Mouse (Mus musculus) olfactory bulb, adult 2 months (tissue): ENCODE results near the gene Lgi2. TPM values are rescaled to one million over a fixed set of nuclear protein-coding genes. Genes with fewer than 3 reads are reported as not detected.
A peak's percentile ranks its signal among the peaks of the same experiment; 100 is the strongest.

Experiments used
- H3K27ac ChIP-seq: fragments of 200-500 bp; 2 replicates; pipeline ENCODE4 v1.5.1; 2012; ENCODE audit warnings: low read depth, low read length; ENCODE audit not compliant: insufficient read depth
- H3K4me1 ChIP-seq: fragments of 200-500 bp; 2 replicates; pipeline ENCODE4 v1.6.1; 2012; ENCODE audit warnings: low read length; ENCODE audit not compliant: control insufficient read depth, insufficient read depth
- H3K4me3 ChIP-seq: fragments of 200-500 bp; 2 replicates; pipeline ENCODE4 v1.5.1; 2012; ENCODE audit warnings: mild to moderate bottlenecking, low read depth, low read length, moderate library complexity; ENCODE audit not compliant: insufficient read depth
- CTCF ChIP-seq: fragments of 200-500 bp; IDR thresholded peaks from 2 replicates; pipeline ENCODE4 v1.5.1; 2012; ENCODE audit warnings: low read depth, mild to moderate bottlenecking, low read length, moderate library complexity; ENCODE audit not compliant: insufficient read depth
- POLR2A ChIP-seq: fragments of 200-500 bp; IDR thresholded peaks from 2 replicates; pipeline ENCODE4 v1.6.1; 2012; ENCODE audit warnings: mild to moderate bottlenecking, low read depth, low read length, moderate library complexity; ENCODE audit not compliant: insufficient read depth
- WGBS: fragments of 180-500 bp; shearing (Covaris S2); methylation state at CpG from one replicate; pipeline ENCODE4 v1.1.7; 2018; 5-methylcytosine and 5-hydroxymethylcytosine counted together
- polyA plus RNA-seq: library from polyadenylated mRNA; stranded (reverse); fragments of >200 nt; gene quantifications from 2 replicates; pipeline ENCODE4 v1.2.4, GENCODE M21; 2012; ENCODE audit warnings: low replicate concordance; ENCODE audit not compliant: missing spikeins, insufficient read depth, insufficient read length

Gene Lgi2
- polyA plus RNA-seq = not detected in 2 replicates

DNA sequence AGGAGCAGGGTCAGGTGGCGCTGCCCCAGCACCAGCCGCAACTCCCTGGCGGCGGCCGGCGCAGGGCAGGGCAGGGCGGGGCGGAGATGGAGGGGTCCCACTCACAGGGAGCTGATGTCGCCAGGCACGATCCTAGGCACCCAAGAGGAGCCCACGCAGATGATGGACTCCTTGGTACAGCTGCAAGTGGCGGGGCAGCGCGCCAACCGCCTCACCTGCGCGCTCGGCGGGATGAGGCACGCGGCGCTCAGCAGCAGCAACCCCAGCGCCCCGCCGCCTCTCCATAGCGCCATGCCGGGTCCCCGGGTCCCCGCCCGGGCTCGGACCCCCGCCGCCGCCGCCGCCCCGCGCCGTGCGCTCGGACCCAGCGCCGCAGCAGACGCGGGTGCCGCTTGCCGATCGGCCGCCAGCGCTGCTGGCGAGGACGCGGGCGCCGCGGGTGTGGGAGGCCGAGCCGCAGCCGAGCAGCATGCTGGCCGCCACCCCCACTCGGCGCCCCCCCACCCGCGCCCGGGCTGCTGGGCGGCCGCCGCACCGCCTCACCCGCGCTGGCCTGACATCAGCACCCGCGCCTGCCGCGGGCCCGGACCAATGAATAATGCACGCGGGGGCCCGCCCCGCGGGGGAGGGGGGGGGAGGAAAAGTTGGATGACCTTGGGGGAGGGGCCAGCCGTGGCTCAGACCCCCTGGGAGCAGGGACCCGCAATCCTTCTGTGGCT, at the start of gene Lgi2:
TSS of gene Lgi2 (minus strand) at position 650 of the 719 bp plus-strand sequence.
- 5% methylated on average over 81 of the region's 83 CpGs for WGBS
- no peak within 1 kb of the TSS for H3K27ac ChIP-seq
- peak within 1 kb of the TSS; percentile 67 for H3K4me3 ChIP-seq
- peaks cover 14% of the 10 kb centered on the region for H3K4me1 ChIP-seq
- no peak for TF ChIP-seq POLR2A
- no peak for TF ChIP-seq CTCF

DNA sequence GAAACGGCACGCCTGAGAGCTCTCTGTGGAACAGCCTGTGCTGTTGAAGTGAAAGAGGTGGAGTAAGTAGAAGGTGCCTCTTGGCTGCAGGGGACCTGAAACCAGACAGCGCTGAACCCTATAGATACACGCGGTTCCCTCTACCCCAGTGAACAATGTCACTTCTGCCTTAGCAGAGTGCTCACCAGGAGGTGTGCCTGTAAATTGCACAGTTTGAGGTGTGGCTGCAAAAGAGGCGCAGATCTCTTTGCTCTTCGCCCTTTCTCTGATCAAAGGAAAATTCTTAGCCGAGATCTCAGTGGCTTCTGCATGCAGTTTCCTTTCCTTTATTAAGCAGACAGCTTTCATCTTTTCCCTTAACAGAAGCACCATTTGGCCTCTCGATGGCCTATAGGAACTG, 49.2 kb upstream of the Lgi2 start:
- 0 out of 2 replicates have a peak overlapping the region, but pooled peaks have one; percentile 2 for H3K27ac ChIP-seq
- no peak overlapping the region for H3K4me3 ChIP-seq
- WGBS = 56% methylated on average over 9 of the region's 9 CpGs
- TF ChIP-seq POLR2A (no peak), CTCF (0 out of 2 replicates have a peak, but pooled peaks have one; percentile 1)
- H3K4me1 ChIP-seq = peaks cover 40% of the 10 kb centered on the region

DNA sequence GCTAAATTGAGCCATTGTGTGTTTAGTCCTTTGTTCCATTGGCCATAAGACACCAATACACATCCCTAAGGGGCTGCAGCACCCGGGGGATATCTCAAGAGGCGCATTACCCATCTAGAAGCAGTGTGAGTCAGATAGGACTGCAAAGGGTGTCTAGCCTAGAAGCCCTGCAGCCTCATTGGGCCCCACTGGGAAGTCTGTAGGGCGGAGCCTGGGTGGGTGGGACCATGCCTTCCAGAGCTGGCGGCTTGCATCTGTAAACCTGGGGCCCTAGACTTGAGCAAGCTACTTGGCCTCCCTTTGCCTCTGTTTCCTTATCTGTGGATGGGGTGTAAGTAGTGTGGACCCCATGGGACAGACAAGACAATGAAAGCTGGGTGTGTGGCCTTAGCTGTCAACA, 48.4 kb upstream of the Lgi2 start:
- H3K4me3 ChIP-seq = no peak overlapping the region
- peaks cover 40% of the 10 kb centered on the region for H3K4me1 ChIP-seq
- 94% methylated on average over 4 of the region's 4 CpGs for whole genome bisulfite sequencing
- no peak overlapping the region for H3K27ac ChIP-seq
- TF ChIP-seq CTCF (no peak), POLR2A (no peak)

DNA sequence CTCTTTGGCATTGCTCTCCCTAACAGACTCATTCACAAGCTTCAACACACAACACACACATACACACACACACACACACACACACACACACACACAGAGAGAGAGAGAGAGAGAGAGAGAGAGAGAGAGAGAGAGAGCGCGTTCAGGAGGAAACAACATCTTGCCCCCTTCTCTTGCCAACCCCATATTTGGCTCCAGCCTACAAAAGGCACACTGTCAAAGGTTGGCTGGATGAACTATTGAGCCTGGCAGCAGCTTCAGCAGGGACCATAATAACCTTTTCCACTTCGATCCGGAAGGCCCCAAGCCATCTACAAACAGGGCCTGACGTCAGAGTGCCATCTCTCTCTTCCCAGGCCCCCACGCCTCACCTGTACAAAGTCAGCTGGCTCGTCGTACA, 46.5 kb upstream of the Lgi2 start:
- WGBS = 72% methylated on average over 7 of the region's 8 CpGs
- Histone ChIP-seq H3K4me3 (no peak overlapping the region), H3K27ac (no peak overlapping the region), H3K4me1 (peaks cover 29% of the 10 kb centered on the region)
- TF ChIP-seq POLR2A = no peak
- TF ChIP-seq CTCF = no peak

DNA sequence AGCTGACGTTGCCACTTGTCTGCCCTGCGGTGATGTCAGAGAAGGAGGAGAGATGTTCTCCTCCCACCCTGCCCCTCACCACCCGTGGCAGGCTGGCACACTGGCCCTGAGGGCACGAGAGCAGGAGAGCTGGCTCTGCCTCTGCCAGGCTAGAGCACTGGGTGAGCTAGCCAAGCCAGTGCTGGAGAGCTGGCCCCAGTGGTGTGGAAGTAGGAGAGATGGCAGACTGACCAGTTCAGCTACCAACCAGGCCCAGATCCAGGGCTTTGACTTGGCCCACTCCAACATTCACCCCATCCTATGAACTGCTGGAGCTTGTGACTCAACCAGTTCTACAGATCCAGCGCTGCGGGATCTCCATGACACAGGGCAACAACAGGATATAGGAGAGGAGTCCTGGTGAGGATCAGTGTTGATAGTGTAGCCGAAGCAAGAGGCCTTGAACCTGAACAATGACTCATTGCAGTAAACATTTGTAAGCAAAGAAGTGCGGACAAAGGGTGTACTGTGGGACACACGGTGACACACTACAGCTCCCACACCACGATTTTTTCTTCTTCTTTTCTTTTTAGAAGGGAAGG, 45.1 kb upstream of the Lgi2 start:
- 58% methylated on average over 10 of the region's 10 CpGs for WGBS
- H3K4me3 ChIP-seq = no peak overlapping the region
- TF ChIP-seq CTCF (no peak), POLR2A (no peak)
- H3K4me1 ChIP-seq = peaks cover 19% of the 10 kb centered on the region
- H3K27ac ChIP-seq = no peak overlapping the region

DNA sequence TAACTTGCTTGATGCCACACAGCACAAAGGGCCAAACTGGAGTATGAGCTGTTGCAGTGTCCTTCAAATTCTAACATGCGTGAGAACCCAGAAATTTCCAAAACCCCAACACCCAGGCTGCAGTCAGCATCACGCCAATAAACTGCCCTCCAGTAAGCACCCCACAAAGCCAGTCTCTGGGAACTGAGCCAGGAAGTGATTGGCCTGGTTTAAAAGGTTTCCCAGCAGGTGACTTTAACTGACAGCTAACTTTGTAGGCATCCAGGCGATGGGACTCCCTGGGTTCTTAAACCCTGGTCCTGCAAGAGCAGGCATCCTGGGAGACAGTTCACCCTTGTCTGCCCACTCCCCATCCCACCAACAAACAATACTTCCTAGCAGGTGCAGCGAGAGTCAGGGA, 44.0 kb upstream of the Lgi2 start:
- TF ChIP-seq POLR2A (no peak), CTCF (no peak)
- Histone ChIP-seq H3K4me3 (no peak overlapping the region), H3K27ac (no peak overlapping the region), H3K4me1 (peaks cover 10% of the 10 kb centered on the region)
- WGBS = 69% methylated on average over 4 of the region's 4 CpGs

DNA sequence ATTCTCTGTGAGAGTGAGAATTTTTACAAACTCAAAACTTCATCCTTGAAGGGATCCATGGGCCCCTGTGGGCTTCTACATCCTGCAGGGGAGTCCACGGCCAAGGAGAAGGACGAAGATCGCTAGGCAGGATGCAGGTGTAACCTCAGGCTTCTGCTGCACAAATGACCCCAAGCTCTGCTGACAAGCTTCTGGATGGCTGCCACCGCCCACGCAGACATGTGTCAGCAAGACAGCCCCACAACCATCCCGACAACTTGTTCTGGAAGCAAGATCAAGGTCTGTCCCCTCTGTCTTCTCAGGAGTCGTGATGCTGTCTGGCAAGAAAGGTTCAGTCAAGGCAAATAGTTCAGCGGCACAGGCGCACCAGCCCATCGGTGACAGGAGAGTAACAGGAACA, 43.4 kb upstream of the Lgi2 start:
- no peak for TF ChIP-seq CTCF
- TF ChIP-seq POLR2A = no peak
- no peak overlapping the region for H3K27ac ChIP-seq
- no peak overlapping the region for H3K4me3 ChIP-seq
- H3K4me1 ChIP-seq = peaks cover 7% of the 10 kb centered on the region
- WGBS = 75% methylated on average over 10 of the region's 10 CpGs

DNA sequence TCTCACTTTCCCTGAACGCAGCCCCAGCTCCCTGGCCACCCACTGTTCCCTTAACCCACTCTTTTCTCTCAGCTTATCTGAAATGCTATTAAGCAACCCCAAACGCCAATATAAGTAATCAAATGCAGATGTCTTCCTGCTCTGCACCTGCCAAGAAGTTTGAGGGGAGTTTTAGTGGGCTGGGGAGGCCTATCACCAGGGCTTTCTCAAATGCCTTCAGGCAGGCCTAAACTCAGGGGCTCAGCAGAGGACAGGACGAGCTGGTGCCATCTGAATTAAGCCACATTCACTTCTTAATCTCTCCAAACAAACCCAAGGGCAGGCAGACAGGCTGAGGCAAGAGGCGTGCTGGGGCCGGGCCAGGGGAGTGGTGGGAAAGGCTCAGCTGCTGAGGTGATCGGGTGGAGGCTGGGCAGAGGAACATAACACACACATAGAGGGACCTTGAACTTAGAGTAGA, 38.4 kb upstream of the Lgi2 start:
- Histone ChIP-seq H3K4me3 (no peak overlapping the region), H3K27ac (no peak overlapping the region), H3K4me1 (no peaks in the 10 kb centered on the region)
- TF ChIP-seq CTCF (no peak), POLR2A (no peak)
- 80% methylated on average over 6 of the region's 6 CpGs for WGBS

DNA sequence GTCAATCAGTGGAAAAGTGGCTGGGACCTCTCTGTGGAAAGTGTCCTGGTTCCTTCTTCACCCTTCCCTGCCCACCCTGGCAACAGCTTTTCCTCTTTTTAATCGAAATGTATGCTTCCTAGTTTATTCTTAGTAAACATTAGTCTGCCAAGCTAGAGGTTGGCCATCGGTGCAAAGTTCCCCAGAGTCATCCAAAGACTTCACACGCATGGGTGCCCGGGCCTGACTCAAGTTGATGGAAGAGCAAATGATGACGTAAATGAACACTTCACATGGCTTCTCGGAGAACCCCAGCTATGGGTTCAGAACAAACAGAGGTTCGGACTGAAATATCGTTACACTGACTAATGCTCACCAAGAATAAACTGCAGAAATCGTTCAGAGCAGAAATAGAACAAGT, 24.4 kb upstream of the Lgi2 start:
- no peaks in the 10 kb centered on the region for H3K4me1 ChIP-seq
- no peak overlapping the region for H3K4me3 ChIP-seq
- H3K27ac ChIP-seq = no peak overlapping the region
- WGBS = 55% methylated on average over 9 of the region's 9 CpGs
- TF ChIP-seq POLR2A = no peak
- no peak for TF ChIP-seq CTCF

DNA sequence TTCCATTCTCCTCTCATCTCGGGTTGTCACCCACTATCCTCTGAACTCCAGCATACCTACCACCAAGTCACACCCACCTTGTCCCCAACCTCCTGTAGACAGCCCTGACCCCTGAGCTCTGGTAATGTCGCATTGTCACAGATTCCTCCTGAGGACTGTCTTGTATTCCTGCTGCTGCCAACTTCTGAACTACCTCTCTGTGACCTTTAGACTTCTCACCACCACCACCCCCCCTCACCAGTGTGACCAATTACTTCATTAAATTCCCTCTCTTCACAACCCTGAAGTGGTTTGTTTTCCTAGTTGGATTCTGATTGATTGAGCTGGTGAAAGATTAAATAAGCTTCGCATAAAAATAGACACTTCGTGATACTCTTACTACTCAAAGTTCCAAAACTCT, 22.4 kb upstream of the Lgi2 start:
- TF ChIP-seq CTCF (no peak), POLR2A (no peak)
- Histone ChIP-seq H3K4me3 (no peak overlapping the region), H3K4me1 (no peaks in the 10 kb centered on the region), H3K27ac (no peak overlapping the region)
- 90% methylated on average over 4 of the region's 4 CpGs for WGBS
